Mouse (Mus musculus) brain, adult 2 months (tissue): ENCODE measurements around the gene Olfr1357.
"Not testable (repeated sequence)": the region's sequence is repeated elsewhere in the genome, so short reads cannot be mapped to it uniquely, and the experiment has no call there.

Experiments used
- DNase-seq: peaks from one replicate; pipeline ENCODE4 v3.0.0; 2011; ENCODE audit warnings: low read depth, low spot score

Gene Olfr1357

GRCm38 (mm10) chr10:78617974-78618373 is at the start of gene Olfr1357:
TSS of gene Olfr1357 (minus strand) at chr10:78618074.
- no peak for DNase-seq

- DNase-seq, result not testable (repeated sequence)
These were observed 48.8 kb upstream of the Olfr1357 start for GRCm38 (mm10) chr10:78666696-78667095.

- no peak for DNase-seq
These were observed 46.7 kb upstream of the Olfr1357 start for GRCm38 (mm10) chr10:78664546-78664945.

- no peak for DNase-seq
These were observed 43.3 kb upstream of the Olfr1357 start for GRCm38 (mm10) chr10:78661198-78661597.

GRCm38 (mm10) chr10:78632311-78632710 is 14.4 kb upstream of the Olfr1357 start:
- DNase-seq, result peak; percentile 80

GRCm38 (mm10) chr10:78630194-78630593 is 12.3 kb upstream of the Olfr1357 start:
- peak; percentile 79 for DNase-seq

GRCm38 (mm10) chr10:78623143-78623542 is 5.3 kb upstream of the Olfr1357 start:
- DNase-seq, result not testable (repeated sequence)

GRCm38 (mm10) chr10:78607602-78608001 is 10.3 kb downstream of the Olfr1357 start:
- DNase-seq, result no peak

GRCm38 (mm10) chr10:78605080-78605479 is 12.8 kb downstream of the Olfr1357 start:
- DNase-seq, result peak; percentile 83

GRCm38 (mm10) chr10:78599865-78600264 is 18.0 kb downstream of the Olfr1357 start:
- DNase-seq, result no peak

- no peak for DNase-seq
These were observed 23.3 kb downstream of the Olfr1357 start for GRCm38 (mm10) chr10:78594566-78594965.

- no peak for DNase-seq
These were observed 23.7 kb downstream of the Olfr1357 start for GRCm38 (mm10) chr10:78594157-78594556.

- DNase-seq, result no peak
These were observed 24.1 kb downstream of the Olfr1357 start for GRCm38 (mm10) chr10:78593736-78594135.

GRCm38 (mm10) chr10:78592856-78593379 is 25.0 kb downstream of the Olfr1357 start:
- no peak for DNase-seq

GRCm38 (mm10) chr10:78591406-78592328 is 26.2 kb downstream of the Olfr1357 start, which contains the start of gene Syde1:
TSS of gene Syde1 (minus strand) at chr10:78591964.
- peak; percentile 35 for DNase-seq

GRCm38 (mm10) chr10:78590744-78591143 is 27.1 kb downstream of the Olfr1357 start:
- DNase-seq, result no peak

GRCm38 (mm10) chr10:78589901-78590300 is 28.0 kb downstream of the Olfr1357 start:
- DNase-seq, result no peak

GRCm38 (mm10) chr10:78589291-78589690 is 28.6 kb downstream of the Olfr1357 start:
- no peak for DNase-seq

GRCm38 (mm10) chr10:78586026-78586425 is 31.8 kb downstream of the Olfr1357 start:
- DNase-seq, result no peak

GRCm38 (mm10) chr10:78585606-78586005 is 32.3 kb downstream of the Olfr1357 start:
- DNase-seq, result no peak

- DNase-seq, result no peak
These were observed 32.9 kb downstream of the Olfr1357 start for GRCm38 (mm10) chr10:78584996-78585395.

GRCm38 (mm10) chr10:78583939-78584338 is 33.9 kb downstream of the Olfr1357 start:
- no peak for DNase-seq

GRCm38 (mm10) chr10:78583347-78583746 is 34.5 kb downstream of the Olfr1357 start:
- DNase-seq, result no peak
